Comparison of ENCODE assay signal across 23 mouse cellular contexts in the genomic region with DNA sequence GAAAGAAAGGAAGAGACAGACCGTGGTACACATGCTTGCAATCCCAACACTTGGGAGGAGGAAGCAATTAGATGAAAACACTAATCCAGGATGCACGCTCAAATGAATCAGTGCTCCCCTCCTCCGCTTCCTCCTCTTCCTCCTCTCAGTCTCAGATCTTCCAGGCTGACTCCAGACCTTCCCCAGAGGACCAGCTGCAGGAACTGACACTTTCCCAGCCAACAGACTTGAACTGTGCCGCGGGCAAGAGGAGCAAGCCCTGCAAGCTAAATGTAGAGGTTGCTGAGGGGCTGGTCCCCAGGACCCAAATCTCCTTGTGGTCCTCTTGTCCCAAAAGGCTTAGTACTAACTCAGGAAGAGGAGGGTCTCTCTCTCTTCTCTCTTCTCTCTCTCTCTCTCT. TPM values are rescaled to one million over a fixed set of nuclear protein-coding genes. Genes with fewer than 3 reads are reported as not detected.
DNase-seq lines count a peak whose midpoint lies in the region; ATAC-seq and TF ChIP-seq lines count a peak whose summit lies in the region.
"Had no signal": no experiment of that assay in that cellular context is flagged by ENCODE, and none has a peak within 500 bp of the region (broad histone marks: within the 10 kb centered on the region; RNA-seq: fewer than 3 reads in every experiment).

No protein-coding gene starts in this region.

- H3K36me3 ChIP-seq in hindbrain, embryonic 10.5 days, result peaks cover 18% of the 10 kb centered on the region
- H3K36me3 ChIP-seq in hindbrain, embryonic 12.5 days, result peaks cover 7% of the 10 kb centered on the region
- peaks cover 15% of the 10 kb centered on the region for H3K36me3 ChIP-seq in midbrain, embryonic 10.5 days
- H3K36me3 ChIP-seq in midbrain, postnatal 0 days (ENCODE audit: insufficient read depth, low read length), result 0 out of 2 replicates have a peak, but pooled peaks cover 7% of the 10 kb centered on the region

- WGBS in hindbrain, embryonic 10.5 days, result 69% methylated on average over 5 of the region's 5 CpGs
- whole genome bisulfite sequencing in hindbrain, embryonic 12.5 days, result 74% methylated on average over 5 of the region's 5 CpGs
- 67% methylated on average over 5 of the region's 5 CpGs for WGBS in midbrain, embryonic 10.5 days
- 65% methylated on average over 5 of the region's 5 CpGs for WGBS in midbrain, postnatal 0 days

- no peak overlapping the region for H3K4me3 ChIP-seq in hindbrain, embryonic 10.5 days
- H3K4me3 ChIP-seq in hindbrain, embryonic 12.5 days, result no peak overlapping the region
- H3K4me3 ChIP-seq in midbrain, embryonic 10.5 days, result no peak overlapping the region
- H3K4me3 ChIP-seq in midbrain, postnatal 0 days (ENCODE audit: low read depth, low read length), result no peak overlapping the region
- H3K4me3 ChIP-seq: embryonic facial prominence, embryonic 10.5 days; embryonic facial prominence, embryonic 12.5 days; forebrain, embryonic 13.5 days; forebrain, embryonic 15.5 days had no signal

- no peak for ATAC-seq in hindbrain, embryonic 12.5 days (ENCODE audit: low FRiP score)
- no peak for ATAC-seq in midbrain, postnatal 0 days (ENCODE audit: low FRiP score)
- ATAC-seq: activated CD4-positive, CD25-positive, alpha-beta regulatory T cell, adult 4 months; CD4-positive, CD25-positive, alpha-beta regulatory T cell, adult 4 months; forebrain, embryonic 13.5 days; forebrain, embryonic 15.5 days; Patski had no signal

- no peaks in the 10 kb centered on the region for H3K9me3 ChIP-seq in hindbrain, embryonic 10.5 days
- H3K9me3 ChIP-seq in hindbrain, embryonic 12.5 days (replicated peaks), result no peaks in the 10 kb centered on the region
- no peaks in the 10 kb centered on the region; the same call in 1 of the 2 replicates for H3K9me3 ChIP-seq in midbrain, embryonic 10.5 days (replicated peaks)
- H3K9me3 ChIP-seq in midbrain, postnatal 0 days (ENCODE audit: low read length), result no peaks in the 10 kb centered on the region
- H3K9me3 ChIP-seq: embryonic facial prominence, embryonic 10.5 days; embryonic facial prominence, embryonic 12.5 days; forebrain, embryonic 13.5 days; forebrain, embryonic 15.5 days; G1E had no signal

- H3K27ac ChIP-seq in hindbrain, embryonic 10.5 days, result peak overlapping the region; percentile 14
- no peak overlapping the region for H3K27ac ChIP-seq in hindbrain, embryonic 12.5 days
- peak overlapping the region; percentile 63 for H3K27ac ChIP-seq in midbrain, embryonic 10.5 days (replicated peaks)
- H3K27ac ChIP-seq in midbrain, postnatal 0 days (ENCODE audit: low read depth, low read length), result no peak overlapping the region
- H3K27ac ChIP-seq: embryonic facial prominence, embryonic 10.5 days; embryonic facial prominence, embryonic 12.5 days; forebrain, embryonic 13.5 days; forebrain, embryonic 15.5 days had no signal

- peaks cover 40% of the 10 kb centered on the region for H3K4me1 ChIP-seq in hindbrain, embryonic 10.5 days (replicated peaks)
- H3K4me1 ChIP-seq in hindbrain, embryonic 12.5 days, result peaks cover 23% of the 10 kb centered on the region
- peaks cover 46% of the 10 kb centered on the region for H3K4me1 ChIP-seq in midbrain, embryonic 10.5 days
- no peaks in the 10 kb centered on the region for H3K4me1 ChIP-seq in midbrain, postnatal 0 days (ENCODE audit: insufficient read depth, low read length)

- TF ChIP-seq CTCF in midbrain, postnatal 0 days (IDR thresholded peaks at IDR 0.05), result no peak

- intact Hi-C loops in heart, postnatal 36 days (cut with DNase I), result no loop called here

- no peaks in the 10 kb centered on the region for H3K27me3 ChIP-seq in hindbrain, embryonic 10.5 days (ENCODE audit: insufficient read depth, poor library complexity, severe bottlenecking)
- H3K27me3 ChIP-seq in hindbrain, embryonic 12.5 days, result no peaks in the 10 kb centered on the region
- no peaks in the 10 kb centered on the region for H3K27me3 ChIP-seq in midbrain, embryonic 10.5 days (ENCODE audit: low read depth, poor library complexity, severe bottlenecking)
- H3K27me3 ChIP-seq in midbrain, postnatal 0 days (ENCODE audit: insufficient read depth, low read length), result no peaks in the 10 kb centered on the region
- H3K27me3 ChIP-seq: embryonic facial prominence, embryonic 12.5 days; forebrain, embryonic 13.5 days; forebrain, embryonic 15.5 days; Patski had no signal

- peak; percentile 90 for DNase-seq in heart, adult 11 months
- DNase-seq in heart, postnatal 36 days, result no peak
- DNase-seq in hindbrain, embryonic 10.5 days (ENCODE audit: low spot score), result no peak
- DNase-seq in midbrain, embryonic 10.5 days (ENCODE audit: low spot score), result no peak
- no peak for DNase-seq in midbrain, postnatal 0 days (ENCODE audit: low spot score)
- DNase-seq: adrenal gland, adult 8-10 months; adrenal gland, postnatal 14 days; adrenal gland, postnatal 36 days; B cell, adult 2 months; cerebellum, adult 11-12 months; cerebellum, adult 2 months; cerebellum, adult 9-10 months; cerebellum, postnatal 10 days; cerebellum, postnatal 25 days had no signal

- H3K9ac ChIP-seq in hindbrain, embryonic 12.5 days, result no peak overlapping the region
- no peak overlapping the region for H3K9ac ChIP-seq in midbrain, postnatal 0 days (replicated peaks; ENCODE audit: low read length, poor library complexity, severe bottlenecking)
- H3K9ac ChIP-seq: embryonic facial prominence, embryonic 12.5 days; forebrain, embryonic 13.5 days; forebrain, embryonic 15.5 days had no signal

- no peak overlapping the region for H3K4me2 ChIP-seq in hindbrain, embryonic 12.5 days (replicated peaks)
- no peak overlapping the region for H3K4me2 ChIP-seq in midbrain, postnatal 0 days (ENCODE audit: low read depth, low read length, poor library complexity, severe bottlenecking)
- H3K4me2 ChIP-seq: embryonic facial prominence, embryonic 12.5 days; forebrain, embryonic 13.5 days; forebrain, embryonic 15.5 days had no signal

RNA-seq across cellular contexts. Expression of gene Cuedc1, which starts 8.7 kb away (rescaled TPM):
- 10 to 100 TPM; 47.9 to 54.2 TPM for total RNA-seq in heart, postnatal 36 days (2021)
- polyA plus RNA-seq in hindbrain, embryonic 10.5 days (2016; fragmentation: Nextera tagmentation; extraction: Ambion mirVana), result 20.5 and 27.1 TPM in 2 replicates
- polyA plus RNA-seq in hindbrain, embryonic 12.5 days (2016; fragmentation: Nextera tagmentation; extraction: Ambion mirVana), result 53.2 and 53.3 TPM in 2 replicates
- polyA plus RNA-seq in midbrain, embryonic 10.5 days (2016; fragmentation: Nextera tagmentation; extraction: Ambion mirVana), result 26.4 and 27.2 TPM in 2 replicates
- 38.8 and 40.2 TPM in 2 replicates for total RNA-seq in midbrain, postnatal 0 days (2014; rRNA removed)
- polyA plus RNA-seq in midbrain, postnatal 0 days (2015; fragmentation: Nextera tagmentation; extraction: Ambion mirVana), result 32.7 and 37.5 TPM in 2 replicates

RNA-seq across cellular contexts. Expression of gene Vezf1, which starts 21.1 kb away (rescaled TPM):
- 10 to 100 TPM; 45.0 to 46.7 TPM for total RNA-seq in heart, postnatal 36 days (2021)
- polyA plus RNA-seq in hindbrain, embryonic 10.5 days (2016; fragmentation: Nextera tagmentation; extraction: Ambion mirVana), result 64.7 and 64.8 TPM in 2 replicates
- polyA plus RNA-seq in hindbrain, embryonic 12.5 days (2016; fragmentation: Nextera tagmentation; extraction: Ambion mirVana), result 75.1 and 79.0 TPM in 2 replicates
- polyA plus RNA-seq in midbrain, embryonic 10.5 days (2016; fragmentation: Nextera tagmentation; extraction: Ambion mirVana), result 70.5 and 73.9 TPM in 2 replicates
- 31.4 and 40.6 TPM in 2 replicates for total RNA-seq in midbrain, postnatal 0 days (2014; rRNA removed)
- 29.7 and 30.9 TPM in 2 replicates for polyA plus RNA-seq in midbrain, postnatal 0 days (2015; fragmentation: Nextera tagmentation; extraction: Ambion mirVana)

RNA-seq across cellular contexts. Expression of gene Srsf1, which starts 42.0 kb away (rescaled TPM):
- total RNA-seq in heart, postnatal 36 days (2021), result 10 to 100 TPM; 80.2 to 99.7 TPM
- 337 and 377 TPM in 2 replicates for polyA plus RNA-seq in hindbrain, embryonic 10.5 days (2016; fragmentation: Nextera tagmentation; extraction: Ambion mirVana)
- polyA plus RNA-seq in hindbrain, embryonic 12.5 days (2016; fragmentation: Nextera tagmentation; extraction: Ambion mirVana), result 468 and 477 TPM in 2 replicates
- 413 and 417 TPM in 2 replicates for polyA plus RNA-seq in midbrain, embryonic 10.5 days (2016; fragmentation: Nextera tagmentation; extraction: Ambion mirVana)
- total RNA-seq in midbrain, postnatal 0 days (2014; rRNA removed), result 280 and 374 TPM in 2 replicates
- polyA plus RNA-seq in midbrain, postnatal 0 days (2015; fragmentation: Nextera tagmentation; extraction: Ambion mirVana), result 111 and 125 TPM in 2 replicates

Comparison
In these comparisons a context has a peak if more than half of its experiments do, and no peak if none do; other contexts are left out.
1. H3K27ac ChIP-seq: peak in hindbrain, embryonic 10.5 days (single experiment) and midbrain, embryonic 10.5 days (single experiment); none in hindbrain, embryonic 12.5 days (single experiment) and midbrain, postnatal 0 days (single experiment).